Mouse (Mus musculus) cerebellum, adult 2 months (tissue): Measurements from ENCODE around the gene Ifna2. TPM values are rescaled to one million over a fixed set of nuclear protein-coding genes. Genes with fewer than 3 reads are reported as not detected.

ENCODE experiments used
- DNase-seq, 2 experiments: peaks; one replicate each; pipeline ENCODE4 v3.0.0; 2021
- H3K27ac ChIP-seq: fragments of 200-500 bp; 2 replicates; pipeline ENCODE4 v1.5.1; 2012; ENCODE audit warnings: low read length, control low read depth, inconsistent platforms; ENCODE audit not compliant: insufficient read depth
- H3K27me3 ChIP-seq: fragments of 200-500 bp; 2 replicates; pipeline ENCODE4 v1.6.1; 2012; ENCODE audit warnings: inconsistent platforms, mild to moderate bottlenecking, low read length, moderate library complexity; ENCODE audit not compliant: control insufficient read depth, insufficient read depth
- H3K4me1 ChIP-seq: fragments of 200-500 bp; 2 replicates; pipeline ENCODE4 v1.6.1; 2011; ENCODE audit warnings: low read length; ENCODE audit not compliant: control insufficient read depth, insufficient read depth
- H3K4me3 ChIP-seq: fragments of 200-500 bp; replicated peaks from 2 replicates; pipeline ENCODE3; 2011; ENCODE audit warnings: mild to moderate bottlenecking, low read depth, low read length, control low read depth; ENCODE audit not compliant: insufficient read depth
- CTCF ChIP-seq: fragments of 200-500 bp; IDR thresholded peaks from 2 replicates; pipeline ENCODE4 v1.5.1; 2011; ENCODE audit warnings: low read depth, mild to moderate bottlenecking, control low read depth, low read length, moderate library complexity, borderline replicate concordance; ENCODE audit not compliant: insufficient read depth
- POLR2A ChIP-seq: fragments of 200-500 bp; IDR thresholded peaks from 2 replicates; pipeline ENCODE4 v1.6.1; 2011; ENCODE audit warnings: low read length, control low read depth, borderline replicate concordance; ENCODE audit not compliant: insufficient read depth
- WGBS: fragments of 180-500 bp; shearing (Covaris S2); methylation state at CpG from one replicate; pipeline ENCODE4 v1.1.7; 2018; 5-methylcytosine and 5-hydroxymethylcytosine counted together
- polyA plus RNA-seq: library from polyadenylated mRNA; depleted of rRNA; stranded (reverse); fragments of >200 nt; gene quantifications from 2 replicates; pipeline ENCODE4 v1.2.3, GENCODE M21; 2012

Ifna2 gene
- polyA plus RNA-seq, 1 experiment = not detected

- no peak overlapping the region for H3K4me3 ChIP-seq
- H3K4me1 ChIP-seq = no peaks in the 10 kb centered on the region
- WGBS = 96% methylated on average over 1 of the region's 1 CpGs
- no peak for DNase-seq
- TF ChIP-seq CTCF = no peak
- TF ChIP-seq POLR2A = no peak
- H3K27me3 ChIP-seq = no peaks in the 10 kb centered on the region; the same call in 1 of the 2 replicates
- H3K27ac ChIP-seq = no peak overlapping the region
Observed at GRCm38 (mm10) chr4:88692537-88692936, 8.8 kb upstream of the Ifna2 start.

DNA sequence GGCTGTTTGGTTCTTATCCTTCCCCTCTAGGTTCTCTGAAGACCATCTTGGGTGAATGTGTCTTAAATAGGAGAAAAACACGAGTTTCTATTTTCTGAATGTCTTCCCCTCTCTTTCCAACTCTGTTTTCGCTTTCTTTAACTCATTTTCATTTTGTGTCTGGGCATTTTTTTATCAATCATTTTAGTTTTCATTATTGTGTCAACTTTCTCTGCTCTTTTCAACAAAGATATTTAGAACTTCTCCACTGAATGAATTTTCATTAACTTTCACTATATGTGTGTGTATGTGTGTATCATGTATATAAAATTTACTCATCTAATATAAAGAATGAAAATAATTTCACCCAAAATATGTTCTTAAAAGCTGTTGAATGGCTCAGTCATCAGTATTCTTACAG is 7.5 kb upstream of the Ifna2 start, which contains the start of gene Ifnab:
Gene Ifnab (minus strand): TSS at position 101 of the 400 bp plus-strand sequence.
- Histone ChIP-seq H3K27ac (no peak within 1 kb of the TSS), H3K27me3 (no peaks in the 10 kb centered on the region; the same call in 1 of the 2 replicates), H3K4me3 (no peak within 1 kb of the TSS), H3K4me1 (no peaks in the 10 kb centered on the region)
- WGBS = 73% methylated on average over 2 of the region's 2 CpGs
- DNase-seq = no peak
- TF ChIP-seq CTCF = no peak
- no peak for TF ChIP-seq POLR2A

DNA sequence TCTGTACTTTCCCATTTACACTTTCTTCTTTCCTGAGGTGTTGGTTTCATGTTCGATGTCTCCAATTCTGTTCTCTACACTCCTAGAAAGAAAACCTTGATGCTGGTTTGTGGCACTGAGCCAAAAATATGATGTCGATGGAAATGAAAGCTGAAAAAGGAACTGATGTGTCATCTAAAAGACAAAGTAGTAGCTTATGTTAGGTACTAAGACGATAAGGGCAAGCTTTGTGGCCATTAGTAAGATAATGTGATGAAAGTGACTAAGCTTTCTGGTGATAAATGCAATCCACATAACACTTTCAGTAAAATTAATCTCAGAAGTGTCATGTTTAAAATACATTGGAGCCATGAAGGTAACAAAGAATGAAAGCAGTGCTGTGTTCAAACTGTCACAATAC is 2.4 kb downstream of the Ifna2 start:
- no peak for TF ChIP-seq POLR2A
- TF ChIP-seq CTCF = no peak
- H3K4me3 ChIP-seq = no peak overlapping the region
- no peak overlapping the region for H3K27ac ChIP-seq
- WGBS = 54% methylated on average over 3 of the region's 3 CpGs
- H3K27me3 ChIP-seq = no peaks in the 10 kb centered on the region
- no peak for DNase-seq
- H3K4me1 ChIP-seq = no peaks in the 10 kb centered on the region

DNA sequence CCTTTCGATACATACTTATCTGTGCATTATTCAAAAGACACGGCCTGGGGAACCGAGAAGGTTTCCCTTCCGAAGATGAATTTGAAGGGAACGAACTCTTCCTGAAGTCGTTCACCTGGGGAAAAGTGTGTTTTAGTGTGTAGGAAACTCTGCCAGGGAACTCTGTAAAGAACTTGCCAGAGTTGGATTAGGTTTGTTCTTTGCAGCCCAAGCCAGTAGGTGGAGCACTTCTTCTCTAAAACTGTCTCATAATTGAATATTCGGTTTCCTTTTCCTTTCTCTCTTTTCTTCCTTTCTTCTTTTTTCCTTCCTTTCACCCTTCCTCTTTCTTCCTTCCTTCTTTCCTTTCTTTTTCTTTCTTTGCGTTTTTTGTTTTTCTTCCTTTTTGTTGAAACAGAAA is 3.4 kb downstream of the Ifna2 start:
- WGBS = 54% methylated on average over 8 of the region's 8 CpGs
- Histone ChIP-seq H3K4me3 (no peak overlapping the region), H3K4me1 (no peaks in the 10 kb centered on the region), H3K27me3 (no peaks in the 10 kb centered on the region), H3K27ac (no peak overlapping the region)
- no peak for DNase-seq
- no peak for TF ChIP-seq POLR2A
- peak; percentile 16; the same call in 1 of the 2 replicates for TF ChIP-seq CTCF

DNA sequence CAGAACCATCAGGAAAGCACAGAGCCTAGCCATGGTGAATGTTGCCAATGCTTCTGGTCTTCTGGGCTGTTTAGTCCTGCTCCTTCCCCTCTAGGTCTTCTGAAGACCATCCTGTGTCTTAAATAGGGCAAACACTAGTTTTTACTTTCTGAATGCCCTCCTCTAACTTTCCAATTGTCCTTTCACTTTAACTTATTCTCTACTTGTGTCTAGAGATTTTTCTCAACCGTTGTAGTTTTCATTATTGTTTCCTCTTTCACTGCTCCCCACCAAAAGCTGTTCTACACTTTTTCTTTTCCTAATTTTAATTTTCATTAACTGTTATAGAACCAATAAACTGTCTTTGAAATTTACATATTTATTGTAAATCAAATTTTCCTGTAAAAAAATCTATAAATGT is 6.9 kb downstream of the Ifna2 start, which contains the start of gene Ifna16:
Gene Ifna16 (minus strand): TSS at position 101 of the 400 bp plus-strand sequence.
- H3K27ac ChIP-seq = no peak within 1 kb of the TSS
- TF ChIP-seq POLR2A (no peak), CTCF (no peak)
- H3K4me3 ChIP-seq = no peak within 1 kb of the TSS
- H3K27me3 ChIP-seq = no peaks in the 10 kb centered on the region
- DNase-seq = no peak
- H3K4me1 ChIP-seq = no peaks in the 10 kb centered on the region
- WGBS = 86% methylated on average over 1 of the region's 1 CpGs

DNA sequence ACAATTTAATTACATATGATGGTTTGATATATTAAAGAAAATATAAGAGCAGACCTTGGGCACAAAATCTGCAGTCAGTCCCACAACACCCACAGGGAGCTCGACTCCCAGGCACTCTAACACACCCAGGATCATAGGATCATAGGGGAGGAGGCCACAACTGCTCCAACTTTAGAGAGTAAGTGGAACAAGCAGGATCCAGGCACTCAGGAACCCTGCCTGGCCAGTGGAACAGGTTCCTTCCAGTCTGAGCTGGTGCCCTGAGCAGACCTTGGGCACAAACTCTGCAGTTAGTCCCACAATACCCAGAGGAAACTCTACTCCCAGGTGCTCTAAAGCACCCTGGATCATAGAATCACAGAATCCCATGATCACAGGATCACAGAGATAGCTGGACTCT is 28.3 kb downstream of the Ifna2 start:
- Histone ChIP-seq H3K4me1 (no peaks in the 10 kb centered on the region), H3K4me3 (no peak overlapping the region), H3K27me3 (no peaks in the 10 kb centered on the region), H3K27ac (no peak overlapping the region)
- TF ChIP-seq CTCF (no peak), POLR2A (no peak)
- DNase-seq = no peak
- WGBS = 36% methylated on average over 1 of the region's 1 CpGs

DNA sequence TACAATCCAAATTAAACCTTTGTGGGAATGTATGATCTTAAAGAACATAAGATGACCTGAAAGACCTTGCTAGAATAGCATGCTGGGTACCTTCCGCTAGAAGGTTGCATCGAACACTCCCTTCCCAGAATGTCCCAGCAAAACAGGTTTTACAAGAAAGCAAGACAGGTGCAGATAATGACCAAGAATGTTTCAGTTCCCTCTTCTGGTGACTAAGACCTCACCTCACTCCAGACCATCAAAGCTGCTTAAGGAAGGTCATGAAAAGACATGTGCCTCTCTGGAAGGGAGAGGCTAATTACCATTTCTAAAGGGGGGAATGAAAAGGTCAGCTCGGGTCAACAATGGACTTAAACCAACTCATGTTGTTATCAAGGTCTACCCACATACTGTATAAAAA is 30.1 kb downstream of the Ifna2 start:
- DNase-seq = no peak
- WGBS = 73% methylated on average over 3 of the region's 3 CpGs
- Histone ChIP-seq H3K27me3 (no peaks in the 10 kb centered on the region), H3K27ac (no peak overlapping the region), H3K4me1 (no peaks in the 10 kb centered on the region), H3K4me3 (no peak overlapping the region)
- no peak for TF ChIP-seq CTCF
- no peak for TF ChIP-seq POLR2A

DNA sequence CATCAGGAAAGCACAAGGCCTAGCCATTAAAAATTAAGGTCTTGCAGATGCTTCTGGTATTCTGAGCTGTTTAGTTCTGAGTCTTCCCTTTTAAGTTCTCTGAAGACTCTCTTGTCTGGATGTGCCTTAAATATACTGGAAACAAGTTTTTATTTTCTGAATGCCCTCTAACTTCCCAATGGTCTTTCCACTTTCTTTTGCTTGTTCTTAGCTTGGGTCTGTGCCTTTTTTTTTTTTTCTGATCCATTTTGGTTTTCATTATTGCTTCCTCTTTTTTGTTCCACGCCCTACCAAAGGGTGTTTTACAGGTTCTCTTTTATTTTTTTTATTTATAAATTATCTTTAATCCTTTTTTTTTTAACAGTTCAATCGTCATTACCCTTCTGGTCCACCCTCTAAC is 39.4 kb downstream of the Ifna2 start, which contains the start of gene Ifna13:
Gene Ifna13 (minus strand): TSS at position 101 of the 400 bp plus-strand sequence.
- Histone ChIP-seq H3K4me1 (no peaks in the 10 kb centered on the region), H3K27ac (no peak within 1 kb of the TSS), H3K4me3 (no peak within 1 kb of the TSS), H3K27me3 (no peaks in the 10 kb centered on the region)
- no peak for DNase-seq
- WGBS = 51% methylated on average over 2 of the region's 2 CpGs
- TF ChIP-seq CTCF = no peak
- TF ChIP-seq POLR2A = no peak
